Mouse (Mus musculus): ENCODE data around the gene Tcp10c.
"Not testable (repeated sequence)": the region's sequence is repeated elsewhere in the genome, so short reads cannot be mapped to it uniquely, and the experiment has no call there.

Tcp10c gene

GRCm38 (mm10) chr17:13391020-13391419, 36.6 kb downstream of the Tcp10c start:
- DNase-seq (ENCODE audit: low spot score in 2 of 2): not testable (repeated sequence)

DNA sequence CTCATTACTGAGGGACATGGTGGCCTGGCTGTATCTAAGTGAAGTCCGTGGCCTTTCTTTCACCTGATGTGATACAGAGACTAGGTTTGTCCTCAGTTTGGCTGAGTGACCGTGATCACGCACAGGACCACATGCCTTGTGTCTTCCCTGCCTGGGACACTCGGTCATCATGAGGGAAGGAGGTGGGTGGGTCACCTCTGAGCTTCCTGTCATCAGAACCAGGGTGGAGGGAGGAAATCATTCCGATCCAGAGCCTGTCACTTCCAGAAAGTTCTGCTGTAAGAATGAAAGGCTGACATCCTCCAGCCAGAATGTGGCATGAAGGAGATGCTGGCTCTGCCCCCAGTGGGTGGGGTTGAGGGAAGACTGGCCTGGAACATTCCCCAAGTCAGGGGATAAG, 45.6 kb downstream of the Tcp10c start:
- not testable (repeated sequence) for DNase-seq (ENCODE audit: low spot score in 2 of 2)

DNA sequence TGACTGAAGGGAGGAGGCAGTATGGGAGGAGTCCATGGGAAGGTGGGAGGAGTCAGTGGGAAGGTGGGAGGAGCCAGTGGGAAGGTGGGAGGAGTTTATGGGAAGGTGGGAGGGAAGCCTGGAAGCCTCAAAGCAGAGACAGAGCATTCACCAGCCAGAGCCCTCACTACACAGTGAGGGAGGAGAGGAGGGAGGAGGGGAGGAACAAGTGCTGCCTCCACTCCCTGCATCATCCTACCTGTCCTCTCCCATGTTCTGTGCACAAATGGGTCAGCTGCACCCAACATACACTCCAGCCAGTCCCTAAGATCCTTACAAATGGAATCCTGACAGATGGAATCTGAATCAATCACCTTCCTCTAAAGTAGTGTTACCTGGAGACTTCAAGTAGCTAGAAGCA, 47.7 kb downstream of the Tcp10c start:
- not testable (repeated sequence) for DNase-seq (ENCODE audit: low spot score in 2 of 2)

- DNase-seq (ENCODE audit: low spot score in 2 of 2): not testable (repeated sequence)
These were observed 49.3 kb downstream of the Tcp10c start for GRCm38 (mm10) chr17:13403527-13404131.

GRCm38 (mm10) chr17:13406023-13406422, 51.7 kb downstream of the Tcp10c start:
- not testable (repeated sequence) for DNase-seq (ENCODE audit: low spot score in 2 of 2)

DNA sequence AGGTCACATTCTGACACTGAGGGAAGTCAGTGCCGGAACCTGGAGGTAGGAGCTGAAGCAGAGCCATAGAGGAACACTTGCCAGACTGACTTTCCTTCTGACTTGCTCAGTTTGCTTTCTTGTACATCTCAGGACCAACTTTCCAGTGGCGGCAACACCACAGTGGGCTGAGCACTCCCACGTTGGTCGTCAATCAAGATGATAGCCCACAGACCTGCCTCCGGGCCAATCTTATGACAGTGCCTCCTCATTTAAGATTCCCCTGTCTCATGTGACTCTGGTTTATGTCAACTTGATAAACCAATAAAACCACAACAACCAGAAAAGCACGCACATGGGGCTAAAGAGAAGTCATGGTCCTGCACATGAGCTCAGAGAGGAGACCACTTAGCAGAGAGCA, 52.3 kb downstream of the Tcp10c start:
- not testable (repeated sequence) for DNase-seq (ENCODE audit: low spot score in 2 of 2)

DNA sequence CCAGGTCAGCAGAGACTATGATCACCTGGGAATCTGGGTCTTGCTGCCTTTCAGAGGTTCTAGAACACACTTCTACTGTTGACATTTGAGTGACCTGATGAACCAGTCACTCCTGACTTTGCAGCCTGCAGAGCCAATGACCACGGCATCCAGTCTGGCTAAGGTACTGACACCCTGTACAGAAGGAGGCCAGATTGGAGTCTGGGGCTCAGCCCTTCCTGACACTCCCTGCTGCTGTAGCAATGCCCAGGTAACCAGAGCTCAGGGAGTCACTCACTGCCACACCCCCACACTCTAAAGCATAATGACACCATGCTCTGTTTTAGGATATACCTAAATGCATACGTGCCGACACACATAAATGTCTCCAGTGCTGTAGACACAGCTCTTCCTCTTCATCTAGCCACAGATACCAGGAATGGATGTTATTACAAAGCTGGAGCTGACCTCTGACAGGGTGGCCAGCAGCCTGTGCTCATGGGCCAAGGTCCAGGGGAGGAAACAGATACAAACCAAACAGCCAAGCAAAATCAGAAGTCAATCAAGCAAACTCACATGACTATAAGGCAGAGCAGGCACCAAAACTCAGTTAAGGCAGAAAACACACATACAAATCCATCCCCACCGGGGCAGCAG, 53.4 kb downstream of the Tcp10c start:
- not testable (repeated sequence) for DNase-seq (ENCODE audit: low spot score in 2 of 2)

GRCm38 (mm10) chr17:13408257-13408633, 53.9 kb downstream of the Tcp10c start:
- DNase-seq (ENCODE audit: low spot score in 2 of 2): not testable (repeated sequence)

GRCm38 (mm10) chr17:13421022-13421591, 66.7 kb downstream of the Tcp10c start:
- not testable (repeated sequence) for DNase-seq (ENCODE audit: low spot score in 2 of 2)

DNA sequence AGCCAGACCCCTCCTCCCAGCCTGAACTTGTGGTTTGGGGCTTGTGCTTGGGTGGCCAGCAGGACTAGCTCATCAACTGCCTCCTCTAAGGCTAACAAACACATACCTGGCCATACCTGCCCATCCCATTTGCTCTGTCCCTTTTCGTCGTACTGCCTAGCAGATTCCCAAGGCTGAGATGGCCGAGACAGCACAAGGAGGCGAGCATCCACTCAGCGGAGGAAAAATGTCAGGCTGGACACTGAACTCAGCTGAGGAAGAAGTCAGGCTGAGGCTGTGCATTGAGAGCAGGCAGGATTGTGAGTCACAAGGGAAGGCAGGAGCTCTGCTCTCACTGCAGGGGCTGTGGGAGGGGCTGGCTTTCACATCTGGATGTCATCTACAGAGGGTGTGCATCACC, 68.3 kb downstream of the Tcp10c start:
- DNase-seq (ENCODE audit: low spot score in 2 of 2): not testable (repeated sequence)

- DNase-seq (ENCODE audit: low spot score in 2 of 2): not testable (repeated sequence)
These were observed 69.1 kb downstream of the Tcp10c start for GRCm38 (mm10) chr17:13423373-13424024.

GRCm38 (mm10) chr17:13424321-13424720, 69.9 kb downstream of the Tcp10c start:
- DNase-seq (ENCODE audit: low spot score in 2 of 2): not testable (repeated sequence)

DNA sequence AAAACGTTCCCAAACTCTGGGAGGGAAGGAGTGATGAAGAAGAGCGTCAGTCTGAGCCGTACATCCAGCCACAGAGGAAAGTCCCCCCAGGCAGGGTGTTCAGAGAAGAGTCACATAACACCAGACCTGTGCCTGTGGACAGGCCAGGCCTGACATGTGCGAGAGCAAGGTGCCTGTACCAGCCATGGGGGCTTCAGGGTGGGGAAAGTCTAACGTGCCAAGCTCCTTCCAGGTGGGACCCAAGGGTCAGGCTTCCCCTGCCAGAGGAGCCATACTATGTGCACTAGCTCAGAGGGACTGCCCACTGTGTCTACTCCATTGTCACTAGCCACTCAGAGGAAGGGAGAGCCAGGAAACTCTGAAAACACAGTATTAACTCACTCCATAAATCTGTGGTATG, 71.3 kb downstream of the Tcp10c start:
- DNase-seq (ENCODE audit: low spot score in 2 of 2): not testable (repeated sequence)

DNA sequence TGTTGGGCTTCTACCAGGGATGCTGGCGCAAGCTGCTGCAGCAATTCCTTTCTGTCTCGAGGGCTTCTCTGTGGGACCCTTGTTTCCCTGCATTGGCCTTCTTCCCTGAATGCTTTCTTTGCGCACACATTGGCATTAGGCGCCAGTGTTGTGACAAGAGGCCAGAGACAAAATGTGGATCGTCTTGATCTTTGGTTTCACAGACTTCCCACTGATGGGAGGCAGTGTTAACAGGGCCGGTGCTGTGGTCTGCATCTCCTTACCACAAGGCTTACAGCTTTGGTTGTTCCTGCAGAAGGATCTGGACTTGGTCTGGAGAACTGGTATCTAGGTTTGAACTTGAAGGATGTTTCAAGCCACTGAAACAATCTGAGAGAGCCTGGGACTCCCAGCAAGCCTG, 72.1 kb downstream of the Tcp10c start:
- not testable (repeated sequence) for DNase-seq (ENCODE audit: low spot score in 2 of 2)

Data from right cerebral cortex, postnatal 10 days (tissue).